Mouse (Mus musculus): Measurements from ENCODE around the gene Krt86. TPM values are rescaled to one million over a fixed set of nuclear protein-coding genes. Genes with fewer than 3 reads are reported as not detected.

Krt86 gene
- polyA plus RNA-seq, 1 experiment from 2014 or later = not detected

DNA sequence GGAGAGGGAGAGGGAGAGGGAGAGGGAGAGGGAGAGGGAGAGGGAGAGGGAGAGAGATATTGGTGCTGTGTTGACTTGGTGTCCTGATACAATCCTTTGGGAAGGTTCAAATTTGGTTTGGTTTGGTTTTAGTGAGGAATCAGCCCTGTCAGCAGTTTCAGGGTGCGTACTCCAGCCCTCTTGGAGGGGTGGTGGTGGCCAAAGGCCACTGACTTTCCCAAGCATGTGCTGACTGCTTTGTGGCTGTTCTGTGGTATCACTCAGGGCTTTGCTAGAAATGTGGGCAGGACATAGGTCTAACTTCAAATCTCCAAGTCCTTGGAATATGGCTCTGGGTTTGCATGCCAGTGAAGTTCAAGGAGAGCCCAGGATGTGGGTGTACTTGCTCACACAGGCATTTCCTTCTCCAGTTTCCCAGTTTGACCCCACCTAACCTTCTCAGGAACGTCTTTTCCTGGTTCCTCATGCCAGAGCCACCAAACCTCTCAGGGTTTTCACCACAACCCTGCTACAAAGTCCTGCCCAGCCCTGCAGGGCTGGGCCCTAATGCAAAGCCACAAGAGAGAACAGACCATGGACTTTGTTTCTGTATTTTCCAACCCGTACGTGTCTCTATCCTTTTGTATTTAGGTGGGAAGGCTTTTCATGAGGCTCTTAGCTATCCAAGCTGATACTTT, 49.4 kb downstream of the Krt86 start:
- no peak for TF ChIP-seq CTCF (IDR thresholded peaks at IDR 0.05)
- ChIA-PET POLR2A (no interaction called here), CTCF (no interaction called here)
- DNase-seq (ENCODE audit: low read depth, low spot score) (no peak), ATAC-seq (no peak)
- in situ Hi-C loops (cut with MboI; ENCODE audit: low pct_unique_long_range_greater_than_20kb) = loop anchor here (5.0 kb wide), 2 partner anchors 250 to 450 kb away; no protein-coding TSS in a partner anchor
- peaks cover 24% of the 10 kb centered on the region for H3K27me3 ChIP-seq

Other genes starting within 250 kb of the Krt86 start
- gene Grasp, start 249.3 kb upstream of the Krt86 start, polyA plus RNA-seq (2021) = 6.8 TPM
- 2.2 TPM for gene Nr4a1, start 219.2 kb upstream of the Krt86 start, polyA plus RNA-seq (2021)
- 48.6 TPM for gene Atg101, start 189.2 kb upstream of the Krt86 start, polyA plus RNA-seq (2021)
- gene 6030408B16Rik, start 180.3 kb upstream of the Krt86 start, polyA plus RNA-seq (2021) = not detected
- 16.7 TPM for gene Krt80, start 103.3 kb upstream of the Krt86 start, polyA plus RNA-seq (2021)
- gene Krt7, start 62.4 kb upstream of the Krt86 start, polyA plus RNA-seq (2021) = 5.1 TPM
- gene Krt87, start 34.7 kb upstream of the Krt86 start, polyA plus RNA-seq (2021) = not detected
- not detected for gene Krt88, start 25.7 kb upstream of the Krt86 start, polyA plus RNA-seq (2021)
- not detected for gene Krt81, start 9.7 kb upstream of the Krt86 start, polyA plus RNA-seq (2021)
- gene Krt83, start 18.0 kb downstream of the Krt86 start, polyA plus RNA-seq (2021) = not detected
- gene Gm49425, start 43.8 kb downstream of the Krt86 start, polyA plus RNA-seq (2021) = not detected
- gene Krt84, start 59.3 kb downstream of the Krt86 start, polyA plus RNA-seq (2021) = not detected
- not detected for gene Krt82, start 77.2 kb downstream of the Krt86 start, polyA plus RNA-seq (2021)
- gene Krt90, start 89.5 kb downstream of the Krt86 start, polyA plus RNA-seq (2021) = 0.27 TPM
- not detected for gene Krt75, start 100.4 kb downstream of the Krt86 start, polyA plus RNA-seq (2021)
- gene Gm5414, start 154.7 kb downstream of the Krt86 start, polyA plus RNA-seq (2021) = not detected
- not detected for gene Gm5478, start 173.9 kb downstream of the Krt86 start, polyA plus RNA-seq (2021)
- gene Krt6b, start 206.8 kb downstream of the Krt86 start, polyA plus RNA-seq (2021) = not detected
- not detected for gene Krt6a, start 220.8 kb downstream of the Krt86 start, polyA plus RNA-seq (2021)
- gene Krt5, start 239.4 kb downstream of the Krt86 start, polyA plus RNA-seq (2021) = 0.03 TPM

All from Patski (cell line).